Mouse (Mus musculus) ES-CJ7 (cell line): ENCODE data around the gene Nprl3.

Experiments used
- DNase-seq: peaks from one replicate; pipeline ENCODE4 v3.0.0; 2011; ENCODE audit warnings: low read depth, low spot score

The Nprl3 gene

GRCm38 (mm10) chr11:32198256-32198955 lies 69.1 kb downstream of the Nprl3 start:
- no peak for DNase-seq

DNA sequence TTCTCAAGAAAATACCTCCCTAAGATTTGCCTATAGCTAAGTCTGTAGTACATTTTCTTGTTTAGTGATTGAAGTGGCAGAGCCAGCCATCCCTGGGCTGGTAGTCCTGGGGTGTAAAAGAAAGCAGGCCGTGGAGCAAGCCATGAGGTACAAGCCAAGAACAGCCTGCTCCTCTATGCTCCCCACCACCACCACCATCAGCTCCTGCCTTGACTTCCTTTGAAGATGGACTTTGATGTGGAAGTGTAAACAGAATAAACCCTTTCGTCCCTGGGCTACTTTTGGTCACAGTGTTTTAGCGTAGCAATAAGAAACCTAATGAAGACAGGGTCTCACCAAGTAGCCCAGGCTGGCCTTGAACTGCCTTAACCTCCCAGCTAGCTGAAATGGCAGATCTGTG lies 69.7 kb downstream of the Nprl3 start:
- DNase-seq, result no peak

DNA sequence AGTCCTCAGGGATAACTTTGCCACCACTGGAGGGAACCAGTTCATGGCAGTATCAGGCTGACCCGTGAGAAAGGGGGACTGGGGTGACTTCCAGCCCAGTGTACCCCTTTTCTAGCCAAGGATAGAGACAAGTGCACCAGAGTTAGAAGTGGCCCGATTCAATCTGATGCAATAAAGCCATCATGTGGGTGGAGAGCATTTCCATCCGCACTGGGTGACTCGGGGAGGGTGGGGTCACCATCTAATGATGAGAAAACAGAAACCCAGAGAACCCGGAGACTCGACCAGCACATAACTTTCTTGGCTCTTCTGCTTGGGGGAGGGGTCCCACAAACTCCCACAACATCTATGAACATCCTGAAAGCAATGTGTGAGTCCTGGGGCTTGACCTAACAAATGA lies 70.8 kb downstream of the Nprl3 start:
- DNase-seq, result no peak

DNA sequence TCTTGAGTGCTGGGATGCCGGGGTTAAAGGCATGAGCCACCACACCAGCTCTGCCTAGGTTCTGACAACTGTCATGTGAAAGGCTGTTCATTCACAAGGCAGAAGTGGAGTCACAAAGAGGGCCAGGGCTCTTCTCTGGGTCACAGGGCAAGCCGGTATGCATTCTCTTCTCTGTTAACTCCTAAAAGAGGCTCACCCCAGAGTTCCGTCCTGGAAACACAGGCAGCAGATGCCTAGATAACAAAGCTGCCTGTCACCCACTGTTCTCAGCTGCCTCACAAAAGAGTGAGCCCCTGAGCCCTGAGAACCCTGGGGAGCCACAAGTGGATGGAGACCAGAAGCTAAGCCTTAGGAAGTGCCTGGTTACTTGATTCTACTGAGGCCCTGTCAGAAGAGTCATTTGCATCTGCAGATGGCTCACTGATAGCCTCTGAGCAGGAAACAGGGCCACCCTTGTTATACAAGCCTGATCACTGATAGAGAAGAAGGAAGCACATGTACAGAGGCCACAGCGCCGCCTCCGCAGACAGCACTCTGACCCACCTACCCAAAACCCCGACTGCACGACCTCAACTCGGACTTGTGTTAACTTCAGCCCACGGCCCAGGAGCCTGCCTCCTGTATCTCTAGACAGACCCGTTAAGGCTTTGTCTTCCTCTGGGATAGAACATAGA lies 71.5 kb downstream of the Nprl3 start:
- DNase-seq, result no peak

DNA sequence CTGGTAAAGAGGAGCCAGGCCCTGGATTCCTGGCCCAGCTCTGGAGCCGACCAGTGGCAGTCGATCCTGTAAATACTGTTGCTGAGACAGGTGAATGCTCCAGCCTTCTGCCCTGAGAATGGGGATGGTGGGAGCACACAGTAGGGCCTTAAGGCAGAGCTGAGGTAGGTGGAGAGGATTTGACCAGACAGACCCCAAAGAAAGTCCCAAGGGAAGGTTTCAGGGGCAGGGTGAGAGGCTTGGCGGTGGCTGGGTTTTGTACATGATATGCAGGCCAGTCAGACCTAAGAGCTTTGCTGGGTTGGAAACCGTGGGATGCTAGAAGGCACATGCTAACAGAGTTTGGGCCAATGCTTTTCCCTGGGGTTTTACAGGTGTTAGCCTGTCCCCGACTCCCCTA lies 72.9 kb downstream of the Nprl3 start:
- DNase-seq, result no peak

- no peak for DNase-seq
These were observed 73.4 kb downstream of the Nprl3 start for GRCm38 (mm10) chr11:32194086-32194485.

- no peak for DNase-seq
These were observed 74.4 kb downstream of the Nprl3 start for GRCm38 (mm10) chr11:32193156-32193555.

GRCm38 (mm10) chr11:32190603-32191110 lies 76.8 kb downstream of the Nprl3 start:
- no peak for DNase-seq

- DNase-seq, result no peak
These were observed 77.4 kb downstream of the Nprl3 start for GRCm38 (mm10) chr11:32190119-32190518.

DNA sequence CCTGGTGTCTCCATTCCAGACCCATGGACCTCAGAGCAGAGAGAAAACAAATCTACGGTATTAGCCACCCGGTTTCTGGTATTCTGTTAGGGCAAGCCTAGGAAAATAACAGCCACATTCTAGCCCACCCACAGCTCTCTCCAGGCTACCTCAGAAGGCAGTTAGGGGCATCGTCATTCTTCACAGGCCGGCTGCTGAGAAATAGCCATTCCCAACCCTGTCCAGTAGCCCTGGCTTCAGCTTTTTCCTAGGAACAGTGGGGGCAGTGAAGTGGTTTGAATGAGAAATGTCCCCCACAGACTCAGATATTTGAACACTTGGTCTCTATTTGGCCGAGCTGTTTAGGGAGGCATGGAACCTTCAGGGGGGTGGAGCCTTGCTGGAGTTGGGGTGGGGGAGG lies 78.1 kb downstream of the Nprl3 start:
- DNase-seq, result no peak

GRCm38 (mm10) chr11:32188881-32189280 lies 78.6 kb downstream of the Nprl3 start:
- DNase-seq, result no peak

DNA sequence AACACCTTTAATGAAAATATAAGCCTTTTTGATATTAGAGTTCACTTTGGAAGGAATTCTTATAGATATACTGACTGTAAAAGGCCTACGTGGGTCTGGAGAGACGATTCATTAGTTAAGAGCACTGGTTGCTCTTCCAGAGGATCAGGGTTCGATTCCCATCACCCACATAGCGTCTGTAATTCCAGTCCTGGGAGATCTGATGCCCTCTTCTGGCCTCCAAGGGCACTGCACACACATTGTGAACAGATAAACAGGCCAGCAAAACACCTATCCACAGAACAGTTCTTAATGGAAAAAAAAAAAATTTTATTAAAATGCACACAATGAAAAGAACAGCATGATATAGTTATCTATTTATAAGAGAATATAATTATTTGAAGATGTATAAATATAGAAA lies 80.3 kb downstream of the Nprl3 start:
- DNase-seq, result peak; percentile 49

GRCm38 (mm10) chr11:32186031-32186430 lies 81.5 kb downstream of the Nprl3 start:
- no peak for DNase-seq

DNA sequence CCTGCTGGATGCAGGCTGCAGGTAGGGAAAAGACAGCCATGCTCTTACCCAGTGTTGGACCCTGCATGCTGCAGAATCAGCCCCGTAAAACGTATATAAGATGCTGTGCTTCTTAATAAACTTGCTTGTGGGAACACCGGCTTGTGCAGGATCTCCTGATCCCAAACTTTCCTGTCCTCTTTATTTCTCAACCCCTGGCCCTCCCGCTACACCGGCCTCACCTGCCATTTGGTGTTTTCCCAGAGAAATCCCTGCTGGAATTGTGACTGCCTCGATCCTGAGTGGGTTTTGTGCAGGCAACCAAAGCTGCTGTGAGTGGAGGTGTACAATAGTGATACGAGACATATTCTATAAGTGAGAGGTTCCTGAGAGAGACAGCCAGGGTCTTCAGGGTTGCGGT lies 83.0 kb downstream of the Nprl3 start:
- DNase-seq, result no peak

- DNase-seq, result peak; percentile 63
These were observed 85.3 kb downstream of the Nprl3 start for GRCm38 (mm10) chr11:32181973-32182868.

DNA sequence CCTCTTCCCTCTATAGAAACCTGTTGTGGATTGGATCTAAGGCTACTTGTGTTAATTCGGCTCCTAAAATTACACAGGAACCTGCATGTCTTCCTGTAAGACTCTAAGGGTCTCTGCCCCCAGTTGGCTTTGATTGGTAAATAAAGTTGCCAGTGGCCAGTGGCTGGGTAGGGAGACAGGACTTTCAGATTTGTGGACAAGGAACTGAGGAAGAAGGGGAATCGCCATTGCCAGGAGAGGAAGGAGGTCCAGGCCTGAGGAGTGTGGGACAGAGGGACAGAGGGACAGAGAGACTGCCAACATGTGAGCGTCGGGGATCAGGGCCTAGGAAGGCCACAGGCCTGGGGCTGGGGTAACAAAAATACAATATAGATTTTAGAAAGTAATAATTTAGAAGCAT lies 86.3 kb downstream of the Nprl3 start:
- no peak for DNase-seq

DNA sequence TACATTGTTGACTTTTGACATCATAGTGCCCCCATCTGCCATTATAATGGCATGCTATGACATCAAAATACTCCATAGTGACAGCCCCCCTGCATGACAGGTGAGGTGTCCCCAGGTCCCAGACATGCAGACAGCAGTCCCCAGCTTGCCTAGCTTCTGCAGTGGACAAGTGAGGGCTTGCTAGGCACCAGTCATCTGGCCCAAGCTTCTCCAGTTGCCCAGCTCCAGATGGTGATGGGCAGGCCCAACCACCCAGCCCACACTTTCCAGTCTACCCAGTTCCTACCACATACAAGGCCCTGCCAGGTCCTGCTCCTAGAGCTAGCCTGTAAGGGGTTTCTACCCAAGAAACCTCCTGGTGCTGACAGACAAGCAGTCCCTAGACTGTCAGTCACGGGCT lies 89.0 kb downstream of the Nprl3 start:
- no peak for DNase-seq
